Mouse (Mus musculus) kidney, postnatal 14 days (tissue): ENCODE results near the gene Ccdc113.

Experiments used
- DNase-seq: peaks from one replicate; pipeline ENCODE4 v3.0.0; 2022; ENCODE audit warnings: mixed read lengths

Gene Ccdc113

GRCm38 (mm10) chr8:95607210-95607609 is 73.3 kb downstream of the Ccdc113 start:
- no peak for DNase-seq
